Mouse (Mus musculus): ENCODE measurements around the gene Gnaz. TPM values are rescaled to one million over a fixed set of nuclear protein-coding genes. Genes with fewer than 3 reads are reported as not detected.

The Gnaz gene
- polyA plus RNA-seq, 1 experiment from 2014 or later: 0.76 TPM

DNA sequence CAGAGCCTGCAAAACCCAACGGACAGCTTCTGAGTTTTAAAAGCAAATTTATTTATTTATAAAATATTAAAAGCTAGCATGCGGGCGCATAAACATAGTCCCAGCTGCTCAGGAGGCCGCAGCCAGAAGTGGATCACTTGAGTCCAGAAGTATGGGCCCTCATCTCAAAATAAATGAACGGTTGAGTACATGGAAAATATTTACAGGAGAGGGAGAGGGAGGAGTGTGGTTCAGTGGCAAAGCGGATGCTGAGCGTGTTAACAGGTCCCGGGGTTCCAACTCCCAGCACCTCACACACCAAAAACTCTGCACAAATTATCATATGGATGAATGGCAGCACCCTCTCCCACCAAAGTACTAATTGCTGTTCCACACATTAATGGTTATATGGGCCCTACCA lies 91.4 kb downstream of the Gnaz start:
- Histone ChIP-seq H3K9ac (ENCODE audit: low read length) (no peak overlapping the region), H3K9me3 (ENCODE audit: control insufficient read depth, low read length) (no peaks in the 10 kb centered on the region), H3K4me2 (ENCODE audit: low read length) (no peak overlapping the region), H3K27ac (replicated peaks in 1 of 2; ENCODE audit: control insufficient read depth in 1 of 2, insufficient read depth in 1 of 2, low read depth in 2 of 2, low read length in 2 of 2) (no peak overlapping the region), H3K4me1 (ENCODE audit: control insufficient read depth in 2 of 2, insufficient read depth in 2 of 2, low read length in 2 of 2) (peaks cover 30 to 43% of the 10 kb centered on the region in 2 experiments), H3K36me3 (ENCODE audit: control insufficient read depth, insufficient read depth, low read length) (no peaks in the 10 kb centered on the region), H3K27me3 (ENCODE audit: control insufficient read depth, insufficient read depth, low read length) (peaks cover 27% of the 10 kb centered on the region), H3K4me3 (ENCODE audit: control insufficient read depth in 1 of 2, insufficient read depth in 1 of 2, low read depth in 1 of 2, low read length in 2 of 2) (no peak overlapping the region)
- ATAC-seq (ENCODE audit: insufficient number of reproducible peaks, insufficient read depth, low FRiP score, low read depth): no peak
- 68% methylated on average over 8 of the region's 8 CpGs for WGBS

DNA sequence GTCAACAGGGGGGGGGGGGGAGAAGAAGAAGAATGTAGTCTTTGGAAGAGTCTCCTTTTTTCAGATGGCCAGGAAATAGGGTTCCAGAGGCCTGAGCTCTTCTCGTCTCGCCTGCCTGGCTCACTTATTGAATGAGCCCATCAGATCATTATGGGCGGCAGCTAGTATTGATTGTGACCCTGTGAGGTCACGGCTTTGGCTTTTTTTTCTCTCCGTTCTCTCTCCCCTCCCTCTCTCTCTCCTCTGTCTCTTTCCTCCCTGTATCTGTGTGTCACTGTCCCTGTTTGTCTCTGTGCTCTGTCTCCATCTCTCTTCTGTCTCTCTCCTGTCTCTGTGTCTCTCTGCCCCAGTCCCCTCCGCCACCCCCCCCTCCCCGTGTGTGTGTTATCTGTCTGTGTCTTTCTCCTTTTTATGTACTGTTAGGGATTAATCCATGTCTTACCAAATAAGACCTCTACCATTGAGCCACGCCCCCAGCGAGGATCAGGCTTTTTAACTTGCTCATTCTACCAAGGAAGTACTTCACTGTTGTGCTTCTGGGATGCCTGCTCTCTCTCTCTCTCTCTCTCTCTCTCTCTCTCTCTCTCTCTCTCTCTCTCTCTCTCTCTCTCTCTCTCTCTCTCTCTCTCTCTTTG lies 91.9 kb downstream of the Gnaz start:
- Histone ChIP-seq H3K9me3 (ENCODE audit: control insufficient read depth, low read length) (no peaks in the 10 kb centered on the region), H3K27me3 (ENCODE audit: control insufficient read depth, insufficient read depth, low read length) (peaks cover 25% of the 10 kb centered on the region), H3K9ac (ENCODE audit: low read length) (no peak overlapping the region), H3K4me1 (ENCODE audit: control insufficient read depth in 2 of 2, insufficient read depth in 2 of 2, low read length in 2 of 2) (peaks cover 32 to 43% of the 10 kb centered on the region in 2 experiments), H3K4me3 (ENCODE audit: control insufficient read depth in 1 of 2, insufficient read depth in 1 of 2, low read depth in 1 of 2, low read length in 2 of 2) (no peak overlapping the region), H3K4me2 (ENCODE audit: low read length) (no peak overlapping the region), H3K27ac (replicated peaks in 1 of 2; ENCODE audit: control insufficient read depth in 1 of 2, insufficient read depth in 1 of 2, low read depth in 2 of 2, low read length in 2 of 2) (no peak overlapping the region), H3K36me3 (ENCODE audit: control insufficient read depth, insufficient read depth, low read length) (no peaks in the 10 kb centered on the region)
- WGBS: 53% methylated on average over 9 of the region's 9 CpGs
- no peak for ATAC-seq (ENCODE audit: insufficient number of reproducible peaks, insufficient read depth, low FRiP score, low read depth)

DNA sequence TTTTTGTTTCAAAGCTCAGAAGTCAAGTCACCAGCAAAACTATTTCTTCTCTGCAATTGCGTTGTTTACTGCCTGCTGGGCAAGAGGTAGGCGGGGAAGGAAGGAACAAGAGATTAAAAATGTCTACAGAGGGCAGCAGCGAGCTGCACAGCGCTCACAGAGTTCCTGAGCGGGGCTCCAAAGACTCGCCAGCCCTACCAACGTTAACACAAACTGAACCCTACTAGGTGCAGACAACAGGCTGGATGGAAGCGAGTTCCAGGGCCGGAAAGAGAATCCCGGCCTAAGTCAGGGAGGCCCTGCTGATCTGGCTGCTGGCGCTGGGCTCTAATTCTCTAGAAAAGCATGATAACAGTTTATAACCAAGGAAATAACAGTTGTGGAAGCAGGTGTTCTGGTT lies 92.4 kb downstream of the Gnaz start:
- H3K4me3 ChIP-seq (ENCODE audit: control insufficient read depth in 1 of 2, insufficient read depth in 1 of 2, low read depth in 1 of 2, low read length in 2 of 2): 0 out of 4 replicates have a peak overlapping the region, but pooled peaks of 1 of the 2 experiments have one; percentile 90
- ATAC-seq (ENCODE audit: insufficient number of reproducible peaks, insufficient read depth, low FRiP score, low read depth): no peak
- H3K27ac ChIP-seq (replicated peaks in 1 of 2; ENCODE audit: control insufficient read depth in 1 of 2, insufficient read depth in 1 of 2, low read depth in 2 of 2, low read length in 2 of 2): no peak overlapping the region

DNA sequence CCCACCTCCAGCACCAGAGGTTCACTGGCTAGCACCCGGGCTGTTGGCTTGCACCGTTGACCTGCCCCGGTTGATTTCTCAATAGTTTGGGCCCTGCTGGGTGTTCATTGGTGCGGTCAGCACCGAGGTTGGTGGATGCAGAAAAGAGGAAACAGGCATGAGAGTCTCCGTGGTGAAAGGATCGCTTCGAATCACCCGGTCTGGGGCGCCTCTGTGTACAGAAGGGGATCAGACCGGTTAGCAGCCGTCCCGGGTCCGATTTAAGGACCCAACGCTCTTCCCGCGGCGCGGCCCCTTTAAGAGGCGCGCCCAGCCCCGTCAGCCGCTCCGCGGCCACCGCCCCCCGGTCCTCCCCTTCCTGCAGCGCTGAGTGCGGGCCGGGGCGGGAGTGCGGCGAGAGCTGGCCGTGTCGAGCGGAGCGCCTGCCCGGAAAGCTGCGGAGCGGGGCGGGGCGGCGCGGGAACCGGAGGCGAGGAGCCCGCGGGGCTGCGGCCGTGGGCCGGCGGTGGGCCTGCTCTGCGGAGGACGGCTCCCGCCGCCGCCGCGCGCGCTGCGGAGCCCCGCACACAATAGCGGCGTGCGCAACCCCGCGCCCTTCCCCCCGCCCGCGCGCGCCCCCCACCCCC lies 93.4 kb downstream of the Gnaz start, which contains the start of gene Bcr:
Gene Bcr (plus strand): TSS at position 376 of the 626 bp plus-strand sequence.
- Histone ChIP-seq H3K4me2 (ENCODE audit: low read length) (peak within 1 kb of the TSS; percentile 91), H3K9me3 (ENCODE audit: control insufficient read depth, low read length) (no peaks in the 10 kb centered on the region), H3K36me3 (ENCODE audit: control insufficient read depth, insufficient read depth, low read length) (0 out of 2 replicates have a peak, but pooled peaks cover 4% of the 10 kb centered on the region), H3K27me3 (ENCODE audit: control insufficient read depth, insufficient read depth, low read length) (peaks cover 25% of the 10 kb centered on the region), H3K4me1 (ENCODE audit: control insufficient read depth in 2 of 2, insufficient read depth in 2 of 2, low read length in 2 of 2) (peaks cover 27 to 38% of the 10 kb centered on the region in 2 experiments), H3K4me3 (ENCODE audit: control insufficient read depth in 1 of 2, insufficient read depth in 1 of 2, low read depth in 1 of 2, low read length in 2 of 2) (peak within 1 kb of the TSS; percentile 89 to 90), H3K9ac (ENCODE audit: low read length) (peak within 1 kb of the TSS; percentile 85), H3K27ac (replicated peaks in 1 of 2; ENCODE audit: control insufficient read depth in 1 of 2, insufficient read depth in 1 of 2, low read depth in 2 of 2, low read length in 2 of 2) (peak within 1 kb of the TSS in 1 of 2 experiments; percentile 28; a peak in 1 of 4 replicates)
- WGBS: 0% methylated on average over 39 of the region's 73 CpGs
- ATAC-seq (ENCODE audit: insufficient number of reproducible peaks, insufficient read depth, low FRiP score, low read depth): peak; percentile 84

More for the DNA sequence above, 92.4 kb downstream of the Gnaz start:
- Histone ChIP-seq H3K27me3 (ENCODE audit: control insufficient read depth, insufficient read depth, low read length) (peaks cover 25% of the 10 kb centered on the region), H3K36me3 (ENCODE audit: control insufficient read depth, insufficient read depth, low read length) (0 out of 2 replicates have a peak, but pooled peaks cover under 1% of the 10 kb centered on the region), H3K4me1 (ENCODE audit: control insufficient read depth in 2 of 2, insufficient read depth in 2 of 2, low read length in 2 of 2) (peaks cover 28 to 43% of the 10 kb centered on the region in 2 experiments), H3K9me3 (ENCODE audit: control insufficient read depth, low read length) (no peaks in the 10 kb centered on the region), H3K9ac (ENCODE audit: low read length) (no peak overlapping the region), H3K4me2 (ENCODE audit: low read length) (peak overlapping the region; percentile 91)
- WGBS: 2% methylated on average over 11 of the region's 11 CpGs

DNA sequence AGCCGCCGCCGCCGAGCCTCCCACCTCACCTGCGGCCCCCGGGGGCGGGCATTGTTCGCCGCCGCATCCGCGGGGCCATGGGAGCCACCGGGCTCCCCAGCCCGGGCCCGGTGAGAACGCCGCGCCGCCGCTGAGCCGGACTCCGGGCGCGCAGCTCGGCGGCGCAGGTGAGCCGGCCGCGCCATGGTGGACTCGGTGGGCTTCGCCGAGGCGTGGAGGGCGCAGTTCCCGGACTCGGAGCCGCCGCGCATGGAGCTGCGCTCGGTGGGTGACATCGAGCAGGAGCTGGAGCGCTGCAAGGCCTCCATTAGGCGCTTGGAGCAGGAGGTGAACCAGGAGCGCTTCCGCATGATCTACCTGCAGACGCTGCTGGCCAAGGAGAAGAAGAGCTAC lies 93.9 kb downstream of the Gnaz start:
- H3K4me1 ChIP-seq (ENCODE audit: control insufficient read depth in 2 of 2, insufficient read depth in 2 of 2, low read length in 2 of 2): peaks cover 27 to 38% of the 10 kb centered on the region in 2 experiments
- ATAC-seq (ENCODE audit: insufficient number of reproducible peaks, insufficient read depth, low FRiP score, low read depth): peak; percentile 5; the same call in 1 of the 2 replicates
- 0% methylated on average over 35 of the region's 48 CpGs for WGBS

DNA sequence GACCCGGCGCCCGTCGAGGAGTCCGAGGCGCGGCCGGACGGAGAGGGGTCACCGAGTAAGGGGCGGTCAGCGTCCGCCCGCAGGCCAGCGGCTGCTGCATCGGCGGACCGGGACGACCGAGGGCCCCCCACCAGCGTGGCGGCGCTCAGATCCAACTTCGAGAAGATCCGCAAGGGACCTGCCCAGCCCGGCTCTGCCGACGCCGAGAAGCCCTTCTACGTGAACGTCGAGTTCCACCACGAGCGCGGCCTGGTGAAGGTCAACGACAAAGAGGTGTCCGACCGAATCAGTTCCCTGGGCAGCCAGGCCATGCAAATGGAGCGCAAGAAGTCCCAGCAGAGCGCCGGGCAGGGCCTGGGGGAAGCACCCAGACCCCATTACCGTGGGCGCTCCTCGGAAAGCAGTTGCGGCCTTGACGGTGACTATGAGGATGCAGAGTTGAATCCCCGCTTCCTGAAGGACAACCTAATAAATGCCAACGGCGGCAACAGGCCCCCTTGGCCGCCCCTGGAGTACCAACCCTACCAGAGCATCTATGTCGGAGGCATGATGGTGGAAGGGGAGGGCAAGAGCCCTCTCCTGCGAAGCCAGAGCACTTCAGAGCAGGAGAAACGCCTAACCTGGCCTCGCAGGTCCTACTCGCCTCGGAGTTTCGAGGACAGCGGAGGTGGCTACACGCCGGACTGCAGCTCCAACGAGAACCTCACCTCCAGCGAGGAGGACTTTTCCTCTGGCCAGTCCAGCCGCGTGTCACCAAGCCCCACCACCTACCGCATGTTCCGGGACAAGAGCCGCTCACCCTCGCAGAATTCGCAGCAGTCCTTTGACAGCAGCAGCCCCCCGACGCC lies 94.6 kb downstream of the Gnaz start:
- Histone ChIP-seq H3K4me1 (ENCODE audit: control insufficient read depth in 2 of 2, insufficient read depth in 2 of 2, low read length in 2 of 2) (peaks cover 27 to 38% of the 10 kb centered on the region in 2 experiments), H3K4me2 (ENCODE audit: low read length) (peak overlapping the region; percentile 91), H3K27ac (replicated peaks in 1 of 2; ENCODE audit: control insufficient read depth in 1 of 2, insufficient read depth in 1 of 2, low read depth in 2 of 2, low read length in 2 of 2) (no peak overlapping the region), H3K9me3 (ENCODE audit: control insufficient read depth, low read length) (no peaks in the 10 kb centered on the region), H3K9ac (ENCODE audit: low read length) (peak overlapping the region; percentile 85), H3K36me3 (ENCODE audit: control insufficient read depth, insufficient read depth, low read length) (0 out of 2 replicates have a peak, but pooled peaks cover 4% of the 10 kb centered on the region), H3K27me3 (ENCODE audit: control insufficient read depth, insufficient read depth, low read length) (peaks cover 22% of the 10 kb centered on the region), H3K4me3 (ENCODE audit: control insufficient read depth in 1 of 2, insufficient read depth in 1 of 2, low read depth in 1 of 2, low read length in 2 of 2) (peak overlapping the region; percentile 89 to 90)
- no peak for ATAC-seq (ENCODE audit: insufficient number of reproducible peaks, insufficient read depth, low FRiP score, low read depth)
- 2% methylated on average over 71 of the region's 71 CpGs for WGBS

More for the DNA sequence above, 93.9 kb downstream of the Gnaz start:
- H3K27me3 ChIP-seq (ENCODE audit: control insufficient read depth, insufficient read depth, low read length): peaks cover 25% of the 10 kb centered on the region
- H3K4me3 ChIP-seq (ENCODE audit: control insufficient read depth in 1 of 2, insufficient read depth in 1 of 2, low read depth in 1 of 2, low read length in 2 of 2): peak overlapping the region; percentile 89 to 90
- H3K36me3 ChIP-seq (ENCODE audit: control insufficient read depth, insufficient read depth, low read length): 0 out of 2 replicates have a peak, but pooled peaks cover 4% of the 10 kb centered on the region
- H3K9ac ChIP-seq (ENCODE audit: low read length): peak overlapping the region; percentile 85
- H3K27ac ChIP-seq (replicated peaks in 1 of 2; ENCODE audit: control insufficient read depth in 1 of 2, insufficient read depth in 1 of 2, low read depth in 2 of 2, low read length in 2 of 2): peak overlapping the region in 1 of 2 experiments; percentile 28; a peak in 1 of 4 replicates
- no peaks in the 10 kb centered on the region for H3K9me3 ChIP-seq (ENCODE audit: control insufficient read depth, low read length)
- H3K4me2 ChIP-seq (ENCODE audit: low read length): peak overlapping the region; percentile 91

DNA sequence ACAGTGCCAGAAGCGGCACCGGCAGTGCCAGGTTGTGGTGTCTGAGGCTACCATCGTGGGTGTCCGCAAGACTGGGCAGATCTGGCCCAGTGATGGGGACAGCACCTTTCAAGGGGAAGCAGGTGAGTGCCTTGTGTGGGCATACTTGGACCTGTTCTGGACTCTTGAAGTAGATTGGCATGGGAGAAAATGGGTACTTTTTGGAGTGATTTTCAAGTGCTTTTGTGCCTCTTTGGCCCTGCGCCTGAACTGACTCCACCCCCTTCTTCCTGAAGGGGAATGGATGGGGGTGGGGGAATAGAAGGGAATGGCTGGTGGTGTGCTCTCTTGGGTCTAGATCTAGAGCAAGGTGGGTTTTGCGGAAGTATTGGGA lies 95.2 kb downstream of the Gnaz start:
- H3K4me2 ChIP-seq (ENCODE audit: low read length): peak overlapping the region; percentile 91
- peak overlapping the region; percentile 89 to 90 for H3K4me3 ChIP-seq (ENCODE audit: control insufficient read depth in 1 of 2, insufficient read depth in 1 of 2, low read depth in 1 of 2, low read length in 2 of 2)
- 20% methylated on average over 6 of the region's 6 CpGs for WGBS
- H3K27me3 ChIP-seq (ENCODE audit: control insufficient read depth, insufficient read depth, low read length): peaks cover 15% of the 10 kb centered on the region
- H3K9me3 ChIP-seq (ENCODE audit: control insufficient read depth, low read length): no peaks in the 10 kb centered on the region
- no peak overlapping the region for H3K27ac ChIP-seq (replicated peaks in 1 of 2; ENCODE audit: control insufficient read depth in 1 of 2, insufficient read depth in 1 of 2, low read depth in 2 of 2, low read length in 2 of 2)
- H3K36me3 ChIP-seq (ENCODE audit: control insufficient read depth, insufficient read depth, low read length): 0 out of 2 replicates have a peak, but pooled peaks cover 4% of the 10 kb centered on the region
- peaks cover 27 to 38% of the 10 kb centered on the region in 2 experiments for H3K4me1 ChIP-seq (ENCODE audit: control insufficient read depth in 2 of 2, insufficient read depth in 2 of 2, low read length in 2 of 2)
- peak overlapping the region; percentile 85 for H3K9ac ChIP-seq (ENCODE audit: low read length)
- ATAC-seq (ENCODE audit: insufficient number of reproducible peaks, insufficient read depth, low FRiP score, low read depth): no peak
